Mouse (Mus musculus) kidney, embryonic 14.5 days (tissue): ENCODE data around the gene Ocln. TPM values are rescaled to one million over a fixed set of nuclear protein-coding genes. Genes with fewer than 3 reads are reported as not detected.
A peak's percentile ranks its signal among the peaks of the same experiment; 100 is the strongest.

Experiments
- ATAC-seq: fragments of 200-750 bp; cut with Nextera tagmentation; 2 replicates; pipeline ENCODE4 v1.8.0; 2017; ENCODE audit warnings: moderate number of reproducible peaks, mild to moderate bottlenecking, moderate TSS enrichment, moderate library complexity; ENCODE audit not compliant: low FRiP score, low TSS enrichment
- H3K27ac ChIP-seq: fragments of 300-500 bp; sonication (generic); 2 replicates; pipeline ENCODE4 v1.5.1; 2014; ENCODE audit warnings: low read depth, mild to moderate bottlenecking, low read length, moderate library complexity, mixed read lengths
- H3K27me3 ChIP-seq: fragments of 300-500 bp; sonication (generic); 2 replicates; pipeline ENCODE4 v1.6.1; 2014; ENCODE audit warnings: mild to moderate bottlenecking, low read length; ENCODE audit not compliant: control insufficient read depth, insufficient read depth
- H3K36me3 ChIP-seq: fragments of 300-500 bp; sonication (generic); 2 replicates; pipeline ENCODE4 v1.6.1; 2014; ENCODE audit warnings: low read length, mixed read lengths; ENCODE audit not compliant: control insufficient read depth, insufficient read depth
- H3K4me1 ChIP-seq: fragments of 300-500 bp; sonication (generic); 2 replicates; pipeline ENCODE4 v1.6.1; 2014; ENCODE audit warnings: low read length, mixed read lengths; ENCODE audit not compliant: control insufficient read depth, insufficient read depth
- H3K4me2 ChIP-seq: fragments of 300-500 bp; sonication (generic); replicated peaks from 2 replicates; pipeline ENCODE4 v1.6.1; 2014; ENCODE audit warnings: low read depth, mild to moderate bottlenecking, low read length
- H3K4me3 ChIP-seq: fragments of 300-500 bp; sonication (generic); 2 replicates; pipeline ENCODE4 v1.5.1; 2014; ENCODE audit warnings: mild to moderate bottlenecking, low read length
- H3K9ac ChIP-seq: fragments of 300-500 bp; sonication (generic); 2 replicates; pipeline ENCODE4 v1.6.1; 2014; ENCODE audit warnings: low read depth, mild to moderate bottlenecking, low read length, moderate library complexity
- H3K9me3 ChIP-seq: fragments of 300-500 bp; sonication (generic); 2 replicates; pipeline ENCODE4 v1.6.1; 2016; ENCODE audit warnings: low read length; ENCODE audit not compliant: control insufficient read depth
- WGBS: fragments of 180-500 bp; shearing (Covaris S2); extraction: QIAGEN DNeasy Blood & Tissue Kit; methylation state at CpG from one replicate; pipeline ENCODE4 v1.1.7; 2014; 5-methylcytosine and 5-hydroxymethylcytosine counted together
- polyA plus RNA-seq: library from polyadenylated mRNA; unstranded; fragments of >200 nt; fragmentation: Nextera tagmentation; extraction: Ambion mirVana; gene quantifications from 2 replicates; pipeline ENCODE4 v1.2.1, GENCODE M21; 2014

Gene Ocln
- polyA plus RNA-seq, 1 experiment from 2014 or later, result 32.7 TPM

- Histone ChIP-seq H3K4me2 (peak overlapping the region; percentile 84), H3K27ac (0 out of 2 replicates have a peak overlapping the region, but pooled peaks have one; percentile 73), H3K9ac (peak overlapping the region; percentile 78; the same call in 1 of the 2 replicates), H3K4me1 (0 out of 2 replicates have a peak, but pooled peaks cover 3% of the 10 kb centered on the region), H3K9me3 (no peaks in the 10 kb centered on the region), H3K4me3 (peak overlapping the region; percentile 67), H3K36me3 (no peaks in the 10 kb centered on the region), H3K27me3 (peaks cover 26% of the 10 kb centered on the region)
- ATAC-seq, result no peak
- WGBS, result 5% methylated on average over 12 of the region's 12 CpGs
Measured at GRCm38 (mm10) chr13:100553042-100553437, 522 bp upstream of the Ocln start.

- H3K4me2 ChIP-seq, result peak overlapping the region; percentile 84
- WGBS, result under 1% methylated on average over 35 of the region's 35 CpGs
- H3K4me3 ChIP-seq, result peak overlapping the region; percentile 67
- no peaks in the 10 kb centered on the region for H3K9me3 ChIP-seq
- ATAC-seq, result peak; percentile 11; the same call in 1 of the 2 replicates
- peaks cover 26% of the 10 kb centered on the region for H3K27me3 ChIP-seq
- H3K36me3 ChIP-seq, result no peaks in the 10 kb centered on the region
- H3K27ac ChIP-seq, result peak overlapping the region; percentile 73
- H3K9ac ChIP-seq, result peak overlapping the region; percentile 78
- H3K4me1 ChIP-seq, result 0 out of 2 replicates have a peak, but pooled peaks cover 3% of the 10 kb centered on the region
Measured at GRCm38 (mm10) chr13:100552009-100552368, 529 bp downstream of the Ocln start.

GRCm38 (mm10) chr13:100551371-100552008 is 1.0 kb downstream of the Ocln start:
- H3K27me3 ChIP-seq, result peaks cover 26% of the 10 kb centered on the region
- 0 out of 2 replicates have a peak, but pooled peaks cover 3% of the 10 kb centered on the region for H3K4me1 ChIP-seq
- H3K27ac ChIP-seq, result peak overlapping the region; percentile 73; the same call in 1 of the 2 replicates
- no peaks in the 10 kb centered on the region for H3K9me3 ChIP-seq
- peak; percentile 56; the same call in 1 of the 2 replicates for ATAC-seq
- under 1% methylated on average over 41 of the region's 41 CpGs for WGBS
- no peaks in the 10 kb centered on the region for H3K36me3 ChIP-seq
- peak overlapping the region; percentile 78 for H3K9ac ChIP-seq
- H3K4me3 ChIP-seq, result peak overlapping the region; percentile 67
- H3K4me2 ChIP-seq, result peak overlapping the region; percentile 84

- Histone ChIP-seq H3K9ac (no peak overlapping the region), H3K4me3 (no peak overlapping the region), H3K27me3 (peaks cover 20% of the 10 kb centered on the region), H3K4me1 (0 out of 2 replicates have a peak, but pooled peaks cover 3% of the 10 kb centered on the region), H3K9me3 (no peaks in the 10 kb centered on the region), H3K27ac (no peak overlapping the region), H3K4me2 (no peak overlapping the region), H3K36me3 (no peaks in the 10 kb centered on the region)
- ATAC-seq, result no peak
- 77% methylated on average over 5 of the region's 5 CpGs for whole genome bisulfite sequencing
Measured at GRCm38 (mm10) chr13:100547269-100547668, 5.2 kb downstream of the Ocln start.

GRCm38 (mm10) chr13:100545510-100545909 is 7.0 kb downstream of the Ocln start:
- no peak overlapping the region for H3K27ac ChIP-seq
- no peaks in the 10 kb centered on the region for H3K4me1 ChIP-seq
- H3K9me3 ChIP-seq, result no peaks in the 10 kb centered on the region
- 74% methylated on average over 3 of the region's 3 CpGs for WGBS
- no peaks in the 10 kb centered on the region for H3K36me3 ChIP-seq
- peaks cover 7% of the 10 kb centered on the region for H3K27me3 ChIP-seq
- no peak overlapping the region for H3K9ac ChIP-seq
- no peak overlapping the region for H3K4me3 ChIP-seq
- no peak overlapping the region for H3K4me2 ChIP-seq
- ATAC-seq, result no peak

- Histone ChIP-seq H3K27me3 (no peaks in the 10 kb centered on the region), H3K9ac (no peak overlapping the region), H3K4me2 (no peak overlapping the region), H3K36me3 (no peaks in the 10 kb centered on the region), H3K27ac (no peak overlapping the region), H3K4me1 (no peaks in the 10 kb centered on the region), H3K4me3 (no peak overlapping the region), H3K9me3 (no peaks in the 10 kb centered on the region)
- no peak for ATAC-seq
- WGBS, result 76% methylated on average over 4 of the region's 4 CpGs
Measured at GRCm38 (mm10) chr13:100544220-100544662, 8.3 kb downstream of the Ocln start.

- H3K36me3 ChIP-seq, result no peaks in the 10 kb centered on the region
- no peak overlapping the region for H3K27ac ChIP-seq
- H3K4me3 ChIP-seq, result no peak overlapping the region
- no peak overlapping the region for H3K9ac ChIP-seq
- no peak overlapping the region for H3K4me2 ChIP-seq
- 67% methylated on average over 10 of the region's 10 CpGs for WGBS
- H3K4me1 ChIP-seq, result no peaks in the 10 kb centered on the region
- no peaks in the 10 kb centered on the region for H3K9me3 ChIP-seq
- no peaks in the 10 kb centered on the region for H3K27me3 ChIP-seq
- ATAC-seq, result no peak
Measured at GRCm38 (mm10) chr13:100543011-100543767, 9.3 kb downstream of the Ocln start.

- Histone ChIP-seq H3K4me2 (no peak overlapping the region), H3K4me3 (no peak overlapping the region), H3K27me3 (no peaks in the 10 kb centered on the region), H3K9me3 (no peaks in the 10 kb centered on the region), H3K4me1 (no peaks in the 10 kb centered on the region), H3K9ac (no peak overlapping the region), H3K36me3 (no peaks in the 10 kb centered on the region), H3K27ac (no peak overlapping the region)
- ATAC-seq, result no peak
- 78% methylated on average over 3 of the region's 3 CpGs for WGBS
Measured at GRCm38 (mm10) chr13:100536149-100536548, 16.4 kb downstream of the Ocln start.
